Mouse (Mus musculus) activated CD4-positive, CD25-positive, alpha-beta regulatory T cell, adult 4 months (primary cell): ENCODE measurements around the gene Cpxm2. TPM values are rescaled to one million over a fixed set of nuclear protein-coding genes. Genes with fewer than 3 reads are reported as not detected.

ENCODE experiments used
- ATAC-seq: one replicate; pipeline ENCODE4 v1.8.0; 2017
- polyA plus RNA-seq, 2 experiments: library from polyadenylated mRNA; unstranded; fragments of 100-300 nt; shearing (Covaris generic); gene quantifications; one replicate each; pipeline ENCODE4 v1.2.1; 2017

The Cpxm2 gene
- polyA plus RNA-seq, 2 experiments from 2014 or later: not detected

DNA sequence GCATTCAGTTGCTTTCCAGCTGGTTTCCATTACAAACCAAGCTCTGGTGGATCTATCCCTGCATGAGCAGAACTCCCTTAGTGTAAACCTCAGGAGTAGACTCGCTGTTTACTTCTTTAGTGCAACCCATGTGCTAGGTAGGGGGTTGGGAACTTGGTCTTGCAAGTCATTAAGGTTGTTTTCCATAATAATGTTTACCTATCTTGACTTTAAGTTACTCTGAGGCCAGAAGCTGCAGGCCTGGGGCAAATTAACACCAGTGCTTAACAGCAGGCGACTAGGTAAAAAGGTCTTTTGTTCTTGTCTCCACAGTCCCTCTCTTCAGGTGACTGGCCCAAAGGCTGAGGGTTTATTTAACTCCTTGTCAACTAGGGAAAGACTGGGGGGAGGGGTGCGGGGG, 139.3 kb downstream of the Cpxm2 start:
- no peak for ATAC-seq

DNA sequence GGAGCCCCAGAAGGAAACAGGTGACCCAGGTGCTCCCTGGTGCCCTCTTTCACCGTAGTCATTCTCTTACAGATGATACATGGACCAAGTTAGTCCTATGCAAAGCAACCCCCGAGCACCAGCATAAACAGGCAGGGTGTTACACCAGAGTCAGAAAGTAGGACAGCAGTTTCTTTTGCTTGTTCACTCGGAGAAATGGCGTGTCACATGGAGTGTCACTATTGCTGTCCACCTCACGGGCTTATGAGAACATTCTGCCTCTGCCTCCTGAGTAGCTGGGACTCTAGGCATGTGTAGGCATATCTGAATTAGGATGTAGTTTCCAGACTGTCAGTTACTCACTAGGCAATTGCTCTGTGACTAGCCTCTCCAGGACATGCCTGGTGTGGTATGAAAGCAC, 140.6 kb downstream of the Cpxm2 start:
- no peak for ATAC-seq

GRCm38 (mm10) chr7:132012969-132013679, 141.4 kb downstream of the Cpxm2 start:
- no peak for ATAC-seq

GRCm38 (mm10) chr7:132009002-132009401, 145.5 kb downstream of the Cpxm2 start:
- ATAC-seq: no peak

DNA sequence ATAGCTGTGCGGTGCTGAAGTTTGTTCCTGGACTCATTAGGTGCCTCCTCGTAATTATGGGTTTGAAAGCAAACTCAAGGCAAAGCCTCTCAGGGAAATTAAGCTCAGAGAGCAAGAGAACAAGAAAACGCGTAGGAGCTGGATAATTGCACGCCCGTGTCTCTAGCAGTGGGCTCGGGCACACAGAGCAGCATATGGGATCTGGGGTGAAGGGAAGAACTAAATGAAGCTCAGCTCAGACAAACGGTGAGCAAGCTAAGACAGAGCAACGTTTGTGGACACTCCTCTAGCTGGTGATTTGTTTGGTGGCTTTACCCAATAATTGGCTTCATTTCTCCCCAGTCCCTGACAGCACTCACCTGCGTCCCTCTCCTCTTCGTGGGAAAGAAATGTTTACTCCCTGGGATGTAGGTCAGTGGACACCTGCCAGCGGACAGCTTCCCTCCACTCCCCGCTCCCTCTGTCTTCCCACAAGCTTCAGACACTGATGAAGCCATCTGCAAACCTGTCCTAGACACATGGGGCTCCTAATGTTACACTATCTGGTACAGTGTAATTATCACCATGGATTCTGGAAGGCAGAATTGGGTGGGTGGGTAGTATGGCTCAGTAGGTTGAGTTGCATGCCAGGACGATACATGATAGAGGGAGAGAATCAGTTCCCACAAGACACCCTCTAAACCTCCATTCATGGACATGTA, 148.4 kb downstream of the Cpxm2 start:
- no peak for ATAC-seq

DNA sequence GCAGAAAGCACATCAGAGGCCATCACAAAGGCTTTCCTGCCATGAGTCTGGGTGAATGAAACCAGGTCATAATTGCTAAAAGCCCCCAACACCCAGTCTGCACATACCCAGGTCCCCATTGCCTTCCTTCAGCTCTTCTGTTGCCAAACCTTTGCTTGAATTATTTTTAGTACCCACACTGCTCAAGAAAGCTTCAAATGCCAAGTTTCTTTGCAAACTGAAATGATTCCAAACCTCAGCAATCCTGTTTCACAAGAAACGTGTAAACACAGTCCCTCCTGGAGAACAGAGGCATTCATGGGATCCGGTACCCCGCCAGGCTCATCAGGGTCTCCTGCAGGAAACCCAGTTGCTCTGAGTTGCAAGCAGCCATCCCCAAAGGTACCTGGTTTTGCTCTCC, 161.7 kb downstream of the Cpxm2 start:
- no peak for ATAC-seq

GRCm38 (mm10) chr7:131992226-131992625, 162.3 kb downstream of the Cpxm2 start:
- ATAC-seq: no peak

GRCm38 (mm10) chr7:131989056-131989455, 165.5 kb downstream of the Cpxm2 start:
- ATAC-seq: no peak

Other genes with a start within 250 kb of the Cpxm2 start
- not detected for gene Gpr26, start 188.3 kb downstream of the Cpxm2 start, polyA plus RNA-seq
- 1 to 10 TPM; 2.1 to 4.0 TPM for gene Chst15, start 162.5 kb upstream of the Cpxm2 start, polyA plus RNA-seq